Mouse (Mus musculus) ES-E14 (cell line): ENCODE measurements around the gene Gm49601.

Source experiments
- HCFC1 ChIP-seq: IDR thresholded peaks from 2 replicates; pipeline ENCODE4 v1.6.1; 2012; ENCODE audit warnings: low read length, inconsistent platforms, borderline replicate concordance; ENCODE audit not compliant: insufficient read depth
- MAFK ChIP-seq: IDR thresholded peaks from 2 replicates; pipeline ENCODE4 v1.6.1; 2014; ENCODE audit warnings: mild to moderate bottlenecking, low read depth, low read length, inconsistent platforms; ENCODE audit not compliant: insufficient read depth
- ZC3H11A ChIP-seq: IDR thresholded peaks from 2 replicates; pipeline ENCODE4 v1.6.1; 2012; ENCODE audit warnings: low read depth, mild to moderate bottlenecking, inconsistent platforms, low read length, borderline replicate concordance
- ZNF384 ChIP-seq: IDR thresholded peaks from 2 replicates; pipeline ENCODE4 v1.6.1; 2012; ENCODE audit warnings: low read depth, low read length, inconsistent platforms

DNA sequence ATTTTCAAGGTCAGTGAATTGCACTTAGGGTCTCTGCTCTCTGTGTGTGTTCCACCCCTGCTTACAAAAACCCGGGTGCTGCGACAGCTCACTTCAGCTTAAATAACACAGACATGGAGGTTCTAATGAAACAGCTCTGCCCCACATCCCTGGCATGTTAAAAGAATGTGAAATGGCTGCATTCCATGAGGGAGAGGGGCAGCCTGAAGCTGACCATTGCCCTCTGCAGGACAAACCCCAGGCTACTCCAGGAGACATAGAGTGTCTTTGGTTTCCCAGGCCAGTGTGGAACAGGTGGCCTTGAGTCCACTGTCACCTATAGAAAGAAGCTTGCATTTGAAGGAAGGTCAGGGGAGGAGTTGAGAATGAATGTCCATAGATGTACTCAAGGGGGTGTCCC lies 45.8 kb downstream of the Gm49601 start:
- no peak for TF ChIP-seq ZNF384
- no peak for TF ChIP-seq MAFK
- TF ChIP-seq ZC3H11A = no peak
- no peak for TF ChIP-seq HCFC1
